Mouse (Mus musculus): ENCODE measurements around the gene Gps1. TPM values are rescaled to one million over a fixed set of nuclear protein-coding genes. Genes with fewer than 3 reads are reported as not detected.

Gene Gps1
- polyA plus RNA-seq, 1 experiment from 2014 or later = 94.5 TPM

DNA sequence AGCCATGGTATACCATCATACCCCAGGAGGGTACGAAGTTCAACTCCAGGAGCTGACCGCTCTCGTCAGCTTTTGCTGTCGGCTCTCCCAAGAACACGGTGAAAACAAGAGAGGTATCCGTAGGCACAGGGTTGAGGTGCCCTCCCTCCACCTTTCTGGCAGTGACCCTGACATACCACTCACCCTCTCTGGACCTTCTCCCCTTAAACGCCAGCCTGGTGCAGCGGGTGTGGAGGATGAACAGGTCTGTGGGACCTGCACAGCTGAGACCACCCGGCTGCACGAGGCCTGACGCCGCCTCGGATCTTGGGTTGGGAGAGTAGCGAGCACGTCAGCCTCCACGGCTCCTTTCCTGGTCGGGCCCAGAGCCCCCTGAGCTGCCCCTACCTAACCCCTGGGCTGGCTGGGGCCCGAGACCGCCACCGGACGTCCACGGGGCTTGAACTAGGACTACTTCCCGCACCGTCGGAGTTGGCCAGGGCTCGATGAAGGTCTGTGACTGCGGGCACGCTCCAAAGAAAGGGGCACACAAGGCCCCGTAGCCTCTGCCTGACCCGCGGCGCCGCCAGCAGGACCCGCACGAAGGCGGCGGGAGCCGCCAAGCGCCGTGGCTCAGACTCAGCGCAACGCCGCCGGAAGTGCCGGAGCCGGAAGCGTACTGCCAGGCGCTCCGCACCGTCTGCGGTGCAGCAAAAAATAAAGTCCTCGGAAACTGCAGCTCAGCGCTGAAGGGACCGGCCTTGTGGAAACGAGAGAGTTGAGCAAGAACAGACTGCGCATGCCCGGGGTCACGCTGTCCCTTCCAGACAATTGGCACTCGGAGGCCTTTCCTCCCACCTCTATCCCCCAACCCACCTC, 11.9 kb downstream of the Gps1 start, which contains the start of gene Dus1l:
Gene Dus1l, minus strand, starts transcription at position 648 of the 858 bp plus-strand sequence.
- no peak for TF ChIP-seq EP300 (optimal IDR thresholded peaks at IDR 0.05)
- no peak for TF ChIP-seq CTCF (IDR thresholded peaks at IDR 0.05; ENCODE audit: low read depth)
- H3K4me1 ChIP-seq (replicated peaks; ENCODE audit: control insufficient read depth, insufficient read depth) = peaks cover 4% of the 10 kb centered on the region; the same call in 1 of the 2 replicates
- H3K4me3 ChIP-seq (ENCODE audit: low read depth, low read length) = peak within 1 kb of the TSS; percentile 95
- no peaks in the 10 kb centered on the region for H3K9me3 ChIP-seq (ENCODE audit: control insufficient read depth, low read length)
- DNase-seq (ENCODE audit: low spot score) (peak; percentile 96), ATAC-seq (ENCODE audit: low FRiP score, low TSS enrichment) (peak; percentile 89)
- H3K9ac ChIP-seq (ENCODE audit: low read length) = peak within 1 kb of the TSS; percentile 97
- peak within 1 kb of the TSS; percentile 97 for H3K4me2 ChIP-seq (replicated peaks; ENCODE audit: low read depth)
- peak within 1 kb of the TSS; percentile 71 for H3K27ac ChIP-seq (replicated peaks)
- WGBS = 2% methylated on average over 59 of the region's 59 CpGs
- H3K36me3 ChIP-seq (ENCODE audit: control insufficient read depth, insufficient read depth, low read length) = peaks cover 7% of the 10 kb centered on the region
- H3K27me3 ChIP-seq (ENCODE audit: control insufficient read depth, insufficient read depth, low read length) = no peaks in the 10 kb centered on the region

DNA sequence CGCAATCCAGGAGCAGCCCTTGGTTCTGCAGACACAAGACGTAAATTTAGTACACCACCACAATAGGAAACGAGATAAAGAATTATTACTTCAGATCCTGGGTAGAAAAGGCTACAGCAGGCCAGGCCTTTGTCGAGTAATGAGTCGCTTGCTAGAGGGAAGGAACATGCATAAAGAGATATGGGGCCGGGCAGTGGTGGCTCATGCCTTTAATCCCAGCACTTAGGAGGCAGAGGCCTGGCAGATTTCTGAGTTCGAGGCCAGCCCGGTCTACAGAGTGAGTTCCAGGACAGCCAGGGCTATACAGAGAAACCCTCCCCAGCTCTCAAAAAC, 12.5 kb downstream of the Gps1 start:
- WGBS = 22% methylated on average over 8 of the region's 8 CpGs
- Histone ChIP-seq H3K9me3 (ENCODE audit: control insufficient read depth, low read length) (no peaks in the 10 kb centered on the region), H3K27ac (replicated peaks) (peak overlapping the region; percentile 67; the same call in 1 of the 2 replicates), H3K36me3 (ENCODE audit: control insufficient read depth, insufficient read depth, low read length) (peaks cover 7% of the 10 kb centered on the region), H3K9ac (ENCODE audit: low read length) (peak overlapping the region; percentile 97), H3K27me3 (ENCODE audit: control insufficient read depth, insufficient read depth, low read length) (no peaks in the 10 kb centered on the region), H3K4me3 (ENCODE audit: low read depth, low read length) (peak overlapping the region; percentile 95; the same call in 1 of the 2 replicates), H3K4me1 (replicated peaks; ENCODE audit: control insufficient read depth, insufficient read depth) (peaks cover 4% of the 10 kb centered on the region; the same call in 1 of the 2 replicates), H3K4me2 (replicated peaks; ENCODE audit: low read depth) (peak overlapping the region; percentile 97)
- peak; percentile 9; the same call in 1 of the 2 replicates for ATAC-seq (ENCODE audit: low FRiP score, low TSS enrichment)
- no peak for DNase-seq (ENCODE audit: low spot score)
- TF ChIP-seq EP300 (optimal IDR thresholded peaks at IDR 0.05) = no peak
- TF ChIP-seq CTCF (IDR thresholded peaks at IDR 0.05; ENCODE audit: low read depth) = no peak

DNA sequence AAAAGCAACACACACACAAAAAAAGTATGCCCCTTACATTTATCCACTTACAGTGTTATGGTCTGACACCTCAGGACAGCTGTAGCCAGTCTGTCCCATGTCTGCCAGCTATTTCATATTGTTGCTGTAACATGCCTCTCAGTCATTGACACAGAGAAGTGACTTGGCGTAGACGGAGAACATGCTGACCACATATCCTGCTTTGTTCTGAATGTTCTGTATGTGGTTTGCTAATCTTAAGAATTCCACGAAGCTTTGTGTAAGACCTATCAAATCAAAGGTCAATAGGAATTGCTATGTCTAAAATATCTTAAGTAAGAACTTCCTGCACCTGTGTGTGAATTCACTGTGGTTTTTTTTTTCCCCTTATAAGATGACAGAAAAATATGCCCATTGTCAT, 14.2 kb downstream of the Gps1 start:
- H3K9ac ChIP-seq (ENCODE audit: low read length) = no peak overlapping the region
- H3K4me2 ChIP-seq (replicated peaks; ENCODE audit: low read depth) = no peak overlapping the region
- peaks cover 4% of the 10 kb centered on the region; the same call in 1 of the 2 replicates for H3K4me1 ChIP-seq (replicated peaks; ENCODE audit: control insufficient read depth, insufficient read depth)
- no peaks in the 10 kb centered on the region for H3K27me3 ChIP-seq (ENCODE audit: control insufficient read depth, insufficient read depth, low read length)
- TF ChIP-seq EP300 (optimal IDR thresholded peaks at IDR 0.05) (no peak), CTCF (IDR thresholded peaks at IDR 0.05; ENCODE audit: low read depth) (no peak)
- no peak overlapping the region for H3K4me3 ChIP-seq (ENCODE audit: low read depth, low read length)
- no peak overlapping the region for H3K27ac ChIP-seq (replicated peaks)
- no peaks in the 10 kb centered on the region; the same call in 1 of the 2 replicates for H3K36me3 ChIP-seq (ENCODE audit: control insufficient read depth, insufficient read depth, low read length)
- H3K9me3 ChIP-seq (ENCODE audit: control insufficient read depth, low read length) = no peaks in the 10 kb centered on the region
- 68% methylated on average over 3 of the region's 3 CpGs for WGBS
- ATAC-seq (ENCODE audit: low FRiP score, low TSS enrichment) (no peak), DNase-seq (ENCODE audit: low spot score) (no peak)

GRCm38 (mm10) chr11:120799316-120799890, 15.3 kb downstream of the Gps1 start:
- Histone ChIP-seq H3K9ac (ENCODE audit: low read length) (no peak overlapping the region), H3K4me1 (replicated peaks; ENCODE audit: control insufficient read depth, insufficient read depth) (peaks cover 4% of the 10 kb centered on the region; the same call in 1 of the 2 replicates), H3K4me2 (replicated peaks; ENCODE audit: low read depth) (no peak overlapping the region), H3K9me3 (ENCODE audit: control insufficient read depth, low read length) (no peaks in the 10 kb centered on the region), H3K27me3 (ENCODE audit: control insufficient read depth, insufficient read depth, low read length) (no peaks in the 10 kb centered on the region), H3K27ac (replicated peaks) (no peak overlapping the region), H3K36me3 (ENCODE audit: control insufficient read depth, insufficient read depth, low read length) (no peaks in the 10 kb centered on the region), H3K4me3 (ENCODE audit: low read depth, low read length) (no peak overlapping the region)
- no peak for TF ChIP-seq CTCF (IDR thresholded peaks at IDR 0.05; ENCODE audit: low read depth)
- no peak for TF ChIP-seq EP300 (optimal IDR thresholded peaks at IDR 0.05)
- 67% methylated on average over 6 of the region's 6 CpGs for WGBS
- ATAC-seq (ENCODE audit: low FRiP score, low TSS enrichment) (no peak), DNase-seq (ENCODE audit: low spot score) (no peak)

DNA sequence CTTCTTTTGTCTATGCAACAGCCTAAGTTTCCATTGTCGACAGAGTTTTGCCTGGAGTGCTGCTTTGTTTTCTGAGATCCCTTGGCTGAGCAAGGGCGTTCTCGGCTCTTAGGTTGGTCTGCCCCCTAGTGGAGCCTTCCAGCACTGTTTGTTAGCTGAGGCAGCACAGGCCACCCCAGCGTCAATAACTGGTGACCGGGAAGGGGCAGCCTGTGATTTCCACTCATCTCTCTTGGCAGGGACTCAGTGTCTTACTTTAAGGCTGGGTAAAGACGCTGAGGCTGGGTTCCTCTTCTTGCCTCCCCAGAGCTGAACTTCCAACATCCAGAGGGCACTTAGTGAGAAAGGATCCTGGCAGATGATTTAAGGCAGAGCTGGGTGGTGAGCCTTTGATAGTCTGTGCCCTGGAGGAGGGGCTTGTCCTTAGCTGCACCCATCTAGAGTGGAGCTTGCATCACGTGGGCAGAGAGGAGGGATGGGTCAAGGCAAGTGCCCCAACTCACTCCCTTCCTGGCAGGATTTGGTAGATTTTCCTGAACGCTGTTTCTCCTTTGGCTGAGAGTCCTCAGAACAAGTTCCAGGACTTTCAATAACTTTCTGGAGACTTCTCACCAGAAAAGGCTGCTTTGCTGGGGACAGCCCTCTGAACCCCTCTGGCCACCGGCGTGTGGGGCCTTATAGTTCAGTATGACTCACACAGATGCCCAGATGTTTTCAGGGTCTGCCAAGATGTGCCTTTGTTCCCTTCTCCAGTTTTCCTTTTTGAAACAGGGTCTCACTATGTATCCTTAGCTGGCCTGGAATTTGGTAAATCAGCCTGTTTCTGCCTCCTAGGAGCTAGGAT, 16.2 kb downstream of the Gps1 start:
- TF ChIP-seq CTCF (IDR thresholded peaks at IDR 0.05; ENCODE audit: low read depth) (peak; percentile 95), EP300 (optimal IDR thresholded peaks at IDR 0.05) (no peak)
- Histone ChIP-seq H3K4me1 (replicated peaks; ENCODE audit: control insufficient read depth, insufficient read depth) (peaks cover 2% of the 10 kb centered on the region; the same call in 1 of the 2 replicates), H3K27me3 (ENCODE audit: control insufficient read depth, insufficient read depth, low read length) (no peaks in the 10 kb centered on the region), H3K36me3 (ENCODE audit: control insufficient read depth, insufficient read depth, low read length) (no peaks in the 10 kb centered on the region), H3K9ac (ENCODE audit: low read length) (no peak overlapping the region), H3K27ac (replicated peaks) (peak overlapping the region; percentile 73), H3K9me3 (ENCODE audit: control insufficient read depth, low read length) (no peaks in the 10 kb centered on the region), H3K4me2 (replicated peaks; ENCODE audit: low read depth) (peak overlapping the region; percentile 26; the same call in 1 of the 2 replicates), H3K4me3 (ENCODE audit: low read depth, low read length) (no peak overlapping the region)
- ATAC-seq (ENCODE audit: low FRiP score, low TSS enrichment) (peak; percentile 77), DNase-seq (ENCODE audit: low spot score) (peak; percentile 88)
- WGBS = 4% methylated on average over 10 of the region's 10 CpGs

Measured in stomach, postnatal 0 days (tissue).